In the genomic region with DNA sequence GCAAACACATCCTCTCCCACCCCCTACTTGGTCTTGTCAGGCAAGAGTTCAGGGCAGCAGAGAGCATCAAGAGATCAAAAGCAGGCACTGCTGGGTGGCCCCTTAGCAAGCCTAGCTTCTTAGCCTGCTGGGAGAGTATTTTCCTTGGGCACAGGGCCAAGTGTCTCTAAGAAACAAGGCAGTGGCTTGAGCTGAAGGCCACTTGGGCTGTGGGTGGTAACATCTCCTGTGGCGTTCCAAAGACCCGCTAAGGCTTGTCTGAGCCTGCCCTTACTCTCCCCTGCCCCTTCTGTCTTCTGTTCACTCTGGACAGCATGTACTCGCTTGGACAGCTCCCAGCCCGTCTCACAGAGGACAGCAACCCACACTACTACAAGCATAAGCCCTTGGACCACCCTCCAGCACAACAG, we compare ENCODE assay signal across 9 mouse cellular contexts. TPM values are rescaled to one million over a fixed set of nuclear protein-coding genes. Genes with fewer than 3 reads are reported as not detected.
DNase-seq lines count a peak whose midpoint lies in the region; ATAC-seq and TF ChIP-seq lines count a peak whose summit lies in the region.
"Had no signal": no experiment of that assay in that cellular context is flagged by ENCODE, and none has a peak within 500 bp of the region (broad histone marks: within the 10 kb centered on the region; RNA-seq: fewer than 3 reads in every experiment).

No protein-coding gene starts in this region.

- H3K4me1 ChIP-seq in hindbrain, embryonic 10.5 days (replicated peaks) = peaks cover 36% of the 10 kb centered on the region
- peaks cover 2% of the 10 kb centered on the region; the same call in 1 of the 2 replicates for H3K4me1 ChIP-seq in hindbrain, embryonic 11.5 days (replicated peaks; ENCODE audit: control insufficient read depth, insufficient read depth, low read length)
- H3K4me1 ChIP-seq in forebrain, embryonic 11.5 days (replicated peaks; ENCODE audit: control insufficient read depth, insufficient read depth, low read length) = peaks cover 6% of the 10 kb centered on the region
- H3K4me1 ChIP-seq in lung, embryonic 14.5 days (ENCODE audit: insufficient read depth) = peaks cover 30% of the 10 kb centered on the region
- H3K4me1 ChIP-seq in stomach, embryonic 14.5 days (ENCODE audit: control insufficient read depth, insufficient read depth, low read length) = peaks cover 13% of the 10 kb centered on the region; the same call in 1 of the 2 replicates

- no peak overlapping the region for H3K4me3 ChIP-seq in hindbrain, embryonic 10.5 days
- H3K4me3 ChIP-seq in hindbrain, embryonic 11.5 days (ENCODE audit: low read depth, low read length) = no peak overlapping the region
- H3K4me3 ChIP-seq in forebrain, embryonic 11.5 days (ENCODE audit: low read depth, low read length) = no peak overlapping the region
- H3K4me3 ChIP-seq in lung, embryonic 14.5 days (ENCODE audit: low read depth, low read length) = no peak overlapping the region
- H3K4me3 ChIP-seq in stomach, embryonic 14.5 days (ENCODE audit: low read depth, low read length) = no peak overlapping the region

- H3K36me3 ChIP-seq in hindbrain, embryonic 10.5 days = peaks cover 24% of the 10 kb centered on the region
- H3K36me3 ChIP-seq in hindbrain, embryonic 11.5 days (ENCODE audit: control insufficient read depth, insufficient read depth, low read length) = no peaks in the 10 kb centered on the region
- no peaks in the 10 kb centered on the region for H3K36me3 ChIP-seq in forebrain, embryonic 11.5 days (ENCODE audit: control insufficient read depth, insufficient read depth, low read length)
- H3K36me3 ChIP-seq in lung, embryonic 14.5 days (ENCODE audit: insufficient read depth) = peaks cover 36% of the 10 kb centered on the region
- peaks cover 28% of the 10 kb centered on the region; the same call in 1 of the 2 replicates for H3K36me3 ChIP-seq in stomach, embryonic 14.5 days (ENCODE audit: control insufficient read depth, insufficient read depth, low read length)

- no peak for TF ChIP-seq CTCF in lung, embryonic 14.5 days (IDR thresholded peaks at IDR 0.05; ENCODE audit: low read depth)

- H3K9ac ChIP-seq in hindbrain, embryonic 11.5 days (ENCODE audit: low read depth, low read length) = no peak overlapping the region
- no peak overlapping the region for H3K9ac ChIP-seq in forebrain, embryonic 11.5 days (ENCODE audit: low read length)
- no peak overlapping the region for H3K9ac ChIP-seq in lung, embryonic 14.5 days
- no peak overlapping the region for H3K9ac ChIP-seq in stomach, embryonic 14.5 days (replicated peaks; ENCODE audit: low read depth, low read length)

- peak overlapping the region; percentile 1; the same call in 1 of the 2 replicates for H3K27ac ChIP-seq in hindbrain, embryonic 10.5 days
- no peak overlapping the region for H3K27ac ChIP-seq in hindbrain, embryonic 11.5 days (ENCODE audit: low read depth, low read length)
- H3K27ac ChIP-seq in forebrain, embryonic 11.5 days (ENCODE audit: low read depth, low read length) = no peak overlapping the region
- peak overlapping the region; percentile 88 for H3K27ac ChIP-seq in lung, embryonic 14.5 days (ENCODE audit: low read depth)
- peak overlapping the region; percentile 30 for H3K27ac ChIP-seq in stomach, embryonic 14.5 days (ENCODE audit: low read length)

- DNase-seq in hindbrain, embryonic 10.5 days (ENCODE audit: low spot score) = peak; percentile 51
- no peak for DNase-seq in hindbrain, embryonic 11.5 days (ENCODE audit: low spot score)
- DNase-seq in adrenal gland, adult 8-10 months = peak; percentile 65
- DNase-seq in forebrain, embryonic 11.5 days (ENCODE audit: low spot score) = no peak
- DNase-seq in lung, embryonic 14.5 days = peak; percentile 95
- no peak for DNase-seq in Muller cell, postnatal 12 days (ENCODE audit: inconsistent ontology term)
- DNase-seq in thymus, postnatal 10 days (ENCODE audit: low spot score in 2 of 2) = no peak

- no peak overlapping the region for H3K4me2 ChIP-seq in hindbrain, embryonic 11.5 days (replicated peaks; ENCODE audit: low read depth, low read length)
- H3K4me2 ChIP-seq in forebrain, embryonic 11.5 days (ENCODE audit: low read depth, low read length, severe bottlenecking) = no peak overlapping the region
- peak overlapping the region; percentile 16; the same call in 1 of the 2 replicates for H3K4me2 ChIP-seq in lung, embryonic 14.5 days
- H3K4me2 ChIP-seq in stomach, embryonic 14.5 days (replicated peaks; ENCODE audit: low read depth, low read length) = no peak overlapping the region

- 24% methylated on average over 4 of the region's 4 CpGs for WGBS in hindbrain, embryonic 10.5 days
- WGBS in hindbrain, embryonic 11.5 days = 27% methylated on average over 4 of the region's 4 CpGs
- WGBS in forebrain, embryonic 11.5 days = 30% methylated on average over 4 of the region's 4 CpGs
- 8% methylated on average over 4 of the region's 4 CpGs for WGBS in lung, embryonic 14.5 days
- 21% methylated on average over 4 of the region's 4 CpGs for WGBS in stomach, embryonic 14.5 days

- no peak for ATAC-seq in hindbrain, embryonic 11.5 days (ENCODE audit: low FRiP score)
- ATAC-seq in forebrain, embryonic 11.5 days (replicated peaks; ENCODE audit: low FRiP score) = peak; percentile 63; the same call in 1 of the 2 replicates
- peak; percentile 94 for ATAC-seq in lung, embryonic 14.5 days (ENCODE audit: insufficient read depth)
- ATAC-seq in stomach, embryonic 14.5 days (ENCODE audit: insufficient number of reproducible peaks, insufficient read depth, low FRiP score, low read depth) = peak; percentile 73
- ATAC-seq: Patski had no signal

- no peaks in the 10 kb centered on the region for H3K27me3 ChIP-seq in hindbrain, embryonic 10.5 days (ENCODE audit: insufficient read depth, poor library complexity, severe bottlenecking)
- no peaks in the 10 kb centered on the region for H3K27me3 ChIP-seq in hindbrain, embryonic 11.5 days (ENCODE audit: control insufficient read depth, insufficient read depth, low read length)
- H3K27me3 ChIP-seq in forebrain, embryonic 11.5 days (ENCODE audit: control insufficient read depth, insufficient read depth, low read length) = no peaks in the 10 kb centered on the region
- no peaks in the 10 kb centered on the region for H3K27me3 ChIP-seq in lung, embryonic 14.5 days (ENCODE audit: insufficient read depth, low read length)
- no peaks in the 10 kb centered on the region for H3K27me3 ChIP-seq in stomach, embryonic 14.5 days (ENCODE audit: control insufficient read depth, insufficient read depth, low read length)
- H3K27me3 ChIP-seq: Patski had no signal

- H3K9me3 ChIP-seq in hindbrain, embryonic 10.5 days = no peaks in the 10 kb centered on the region
- no peaks in the 10 kb centered on the region for H3K9me3 ChIP-seq in hindbrain, embryonic 11.5 days (ENCODE audit: control insufficient read depth, low read length)
- no peaks in the 10 kb centered on the region for H3K9me3 ChIP-seq in forebrain, embryonic 11.5 days (ENCODE audit: control insufficient read depth, low read length)
- H3K9me3 ChIP-seq in lung, embryonic 14.5 days (ENCODE audit: low read depth, low read length) = no peaks in the 10 kb centered on the region
- H3K9me3 ChIP-seq in stomach, embryonic 14.5 days (ENCODE audit: control insufficient read depth, low read depth, low read length) = no peaks in the 10 kb centered on the region

RNA-seq across cellular contexts. Expression of gene Traf3ip2, which starts 28.1 kb away (rescaled TPM):
- 8.3 and 8.8 TPM in 2 replicates for polyA plus RNA-seq in hindbrain, embryonic 10.5 days (2016; fragmentation: Nextera tagmentation; extraction: Ambion mirVana)
- 5.6 and 7.2 TPM in 2 replicates for polyA plus RNA-seq in hindbrain, embryonic 11.5 days (2014; fragmentation: Nextera tagmentation; extraction: Ambion mirVana)
- 10 to 100 TPM; 16.5 to 28.8 (median 22.2) TPM for total RNA-seq in adrenal gland, adult 8-10 months (2022)
- polyA plus RNA-seq in forebrain, embryonic 11.5 days (2014; fragmentation: Nextera tagmentation; extraction: Ambion mirVana) = 3.8 and 5.4 TPM in 2 replicates
- 27.9 TPM in 2 replicates for polyA plus RNA-seq in lung, embryonic 14.5 days (2014; fragmentation: Nextera tagmentation; extraction: Ambion mirVana)
- 30.2 and 32.6 TPM in 2 replicates for polyA plus RNA-seq in stomach, embryonic 14.5 days (2014; fragmentation: Nextera tagmentation; extraction: Ambion mirVana)

Comparison
In these comparisons a context has a peak if more than half of its experiments do, and no peak if none do; other contexts are left out.
1. DNase-seq: peak in hindbrain, embryonic 10.5 days (single experiment), adrenal gland, adult 8-10 months (single experiment) and lung, embryonic 14.5 days (single experiment); none in hindbrain, embryonic 11.5 days (single experiment), forebrain, embryonic 11.5 days (single experiment), Muller cell, postnatal 12 days (single experiment) and thymus, postnatal 10 days (0 of 2).
2. H3K27ac ChIP-seq: peak in hindbrain, embryonic 10.5 days (single experiment), lung, embryonic 14.5 days (single experiment) and stomach, embryonic 14.5 days (single experiment); none in hindbrain, embryonic 11.5 days (single experiment) and forebrain, embryonic 11.5 days (single experiment).